Mouse (Mus musculus): Measurements from ENCODE around the gene Susd1. TPM values are rescaled to one million over a fixed set of nuclear protein-coding genes. Genes with fewer than 3 reads are reported as not detected.

Susd1 gene
- polyA plus RNA-seq, 1 experiment from 2014 or later: 6.3 TPM

GRCm38 (mm10) chr4:59332691-59333423, 105.6 kb downstream of the Susd1 start:
- Histone ChIP-seq H3K36me3 (ENCODE audit: insufficient read depth, low read length) (no peaks in the 10 kb centered on the region), H3K4me2 (ENCODE audit: low read length) (no peak overlapping the region), H3K27ac (no peak overlapping the region), H3K9ac (ENCODE audit: low read depth, low read length) (no peak overlapping the region), H3K9me3 (replicated peaks; ENCODE audit: low read length) (no peaks in the 10 kb centered on the region), H3K4me3 (replicated peaks; ENCODE audit: low read depth, low read length) (no peak overlapping the region), H3K4me1 (replicated peaks; ENCODE audit: insufficient read depth, low read length) (peaks cover 11% of the 10 kb centered on the region), H3K27me3 (ENCODE audit: insufficient read depth, low read length) (no peaks in the 10 kb centered on the region)
- DNase-seq (ENCODE audit: low spot score): no peak
- no peak for TF ChIP-seq CTCF (IDR thresholded peaks at IDR 0.05; ENCODE audit: low read depth)
- ATAC-seq (replicated peaks; ENCODE audit: low FRiP score, low read depth): no peak
- 92% methylated on average over 9 of the region's 9 CpGs for WGBS

GRCm38 (mm10) chr4:59332089-59332488, 106.3 kb downstream of the Susd1 start:
- peaks cover 11% of the 10 kb centered on the region for H3K4me1 ChIP-seq (replicated peaks; ENCODE audit: insufficient read depth, low read length)
- no peaks in the 10 kb centered on the region for H3K36me3 ChIP-seq (ENCODE audit: insufficient read depth, low read length)
- H3K9me3 ChIP-seq (replicated peaks; ENCODE audit: low read length): no peaks in the 10 kb centered on the region
- ATAC-seq (replicated peaks; ENCODE audit: low FRiP score, low read depth) (no peak), DNase-seq (ENCODE audit: low spot score) (no peak)
- no peak overlapping the region for H3K4me3 ChIP-seq (replicated peaks; ENCODE audit: low read depth, low read length)
- H3K4me2 ChIP-seq (ENCODE audit: low read length): no peak overlapping the region
- H3K9ac ChIP-seq (ENCODE audit: low read depth, low read length): no peak overlapping the region
- WGBS: 44% methylated on average over 5 of the region's 5 CpGs
- H3K27me3 ChIP-seq (ENCODE audit: insufficient read depth, low read length): no peaks in the 10 kb centered on the region
- TF ChIP-seq CTCF (IDR thresholded peaks at IDR 0.05; ENCODE audit: low read depth): no peak
- peak overlapping the region; percentile 73 for H3K27ac ChIP-seq

- no peaks in the 10 kb centered on the region for H3K9me3 ChIP-seq (replicated peaks; ENCODE audit: low read length)
- WGBS: 33% methylated on average over 9 of the region's 9 CpGs
- no peak overlapping the region for H3K4me3 ChIP-seq (replicated peaks; ENCODE audit: low read depth, low read length)
- peak overlapping the region; percentile 73 for H3K27ac ChIP-seq
- no peaks in the 10 kb centered on the region for H3K27me3 ChIP-seq (ENCODE audit: insufficient read depth, low read length)
- peak; percentile 34; the same call in 1 of the 2 replicates for ATAC-seq (replicated peaks; ENCODE audit: low FRiP score, low read depth)
- peak; percentile 62 for DNase-seq (ENCODE audit: low spot score)
- no peak overlapping the region for H3K4me2 ChIP-seq (ENCODE audit: low read length)
- no peak for TF ChIP-seq CTCF (IDR thresholded peaks at IDR 0.05; ENCODE audit: low read depth)
- H3K9ac ChIP-seq (ENCODE audit: low read depth, low read length): no peak overlapping the region
- peaks cover 11% of the 10 kb centered on the region for H3K4me1 ChIP-seq (replicated peaks; ENCODE audit: insufficient read depth, low read length)
- H3K36me3 ChIP-seq (ENCODE audit: insufficient read depth, low read length): no peaks in the 10 kb centered on the region
Measured at GRCm38 (mm10) chr4:59331633-59332032, 106.8 kb downstream of the Susd1 start.

GRCm38 (mm10) chr4:59330961-59331604, 107.3 kb downstream of the Susd1 start:
- DNase-seq (ENCODE audit: low spot score) (no peak), ATAC-seq (replicated peaks; ENCODE audit: low FRiP score, low read depth) (no peak; the same call in 1 of the 2 replicates)
- no peak overlapping the region for H3K4me2 ChIP-seq (ENCODE audit: low read length)
- no peak overlapping the region for H3K4me3 ChIP-seq (replicated peaks; ENCODE audit: low read depth, low read length)
- H3K9me3 ChIP-seq (replicated peaks; ENCODE audit: low read length): no peaks in the 10 kb centered on the region
- H3K27ac ChIP-seq: peak overlapping the region; percentile 73
- no peak overlapping the region for H3K9ac ChIP-seq (ENCODE audit: low read depth, low read length)
- no peaks in the 10 kb centered on the region for H3K27me3 ChIP-seq (ENCODE audit: insufficient read depth, low read length)
- peaks cover 11% of the 10 kb centered on the region for H3K4me1 ChIP-seq (replicated peaks; ENCODE audit: insufficient read depth, low read length)
- H3K36me3 ChIP-seq (ENCODE audit: insufficient read depth, low read length): no peaks in the 10 kb centered on the region
- 37% methylated on average over 10 of the region's 10 CpGs for WGBS
- no peak for TF ChIP-seq CTCF (IDR thresholded peaks at IDR 0.05; ENCODE audit: low read depth)

GRCm38 (mm10) chr4:59329461-59330304, 108.8 kb downstream of the Susd1 start:
- Histone ChIP-seq H3K4me2 (ENCODE audit: low read length) (no peak overlapping the region), H3K9me3 (replicated peaks; ENCODE audit: low read length) (no peaks in the 10 kb centered on the region), H3K27me3 (ENCODE audit: insufficient read depth, low read length) (no peaks in the 10 kb centered on the region), H3K27ac (no peak overlapping the region), H3K36me3 (ENCODE audit: insufficient read depth, low read length) (no peaks in the 10 kb centered on the region), H3K4me3 (replicated peaks; ENCODE audit: low read depth, low read length) (no peak overlapping the region), H3K4me1 (replicated peaks; ENCODE audit: insufficient read depth, low read length) (peaks cover 11% of the 10 kb centered on the region), H3K9ac (ENCODE audit: low read depth, low read length) (no peak overlapping the region)
- TF ChIP-seq CTCF (IDR thresholded peaks at IDR 0.05; ENCODE audit: low read depth): no peak
- 72% methylated on average over 19 of the region's 19 CpGs for WGBS
- DNase-seq (ENCODE audit: low spot score): no peak
- no peak; the same call in 1 of the 2 replicates for ATAC-seq (replicated peaks; ENCODE audit: low FRiP score, low read depth)

- Histone ChIP-seq H3K4me2 (ENCODE audit: low read length) (no peak overlapping the region), H3K27me3 (ENCODE audit: insufficient read depth, low read length) (no peaks in the 10 kb centered on the region), H3K9me3 (replicated peaks; ENCODE audit: low read length) (no peaks in the 10 kb centered on the region), H3K36me3 (ENCODE audit: insufficient read depth, low read length) (no peaks in the 10 kb centered on the region), H3K4me3 (replicated peaks; ENCODE audit: low read depth, low read length) (no peak overlapping the region), H3K27ac (no peak overlapping the region), H3K9ac (ENCODE audit: low read depth, low read length) (no peak overlapping the region), H3K4me1 (replicated peaks; ENCODE audit: insufficient read depth, low read length) (peaks cover 11% of the 10 kb centered on the region)
- TF ChIP-seq CTCF (IDR thresholded peaks at IDR 0.05; ENCODE audit: low read depth): no peak
- DNase-seq (ENCODE audit: low spot score) (no peak), ATAC-seq (replicated peaks; ENCODE audit: low FRiP score, low read depth) (no peak)
- 92% methylated on average over 7 of the region's 7 CpGs for WGBS
Measured at GRCm38 (mm10) chr4:59328821-59329220, 109.6 kb downstream of the Susd1 start.
